Mouse (Mus musculus) left cerebral cortex, adult 8-10 months (tissue): ENCODE measurements around the gene Itgae. TPM values are rescaled to one million over a fixed set of nuclear protein-coding genes. Genes with fewer than 3 reads are reported as not detected.
"Not testable (repeated sequence)": the region's sequence is repeated elsewhere in the genome, so short reads cannot be mapped to it uniquely, and the experiment has no call there.

Source experiments
- DNase-seq, 2 experiments: peaks; one replicate each; pipeline ENCODE4 v3.0.0; 2022; ENCODE audit warnings: low spot score in 2 of 2
- total RNA-seq, 4 experiments: library from RNA; stranded (reverse); gene quantifications; 2 replicates each; pipeline ENCODE4 v1.2.4; 2022

Gene Itgae
- total RNA-seq, 4 experiments from 2014 or later, result 0.18 to 0.37 (median 0.29) TPM

DNA sequence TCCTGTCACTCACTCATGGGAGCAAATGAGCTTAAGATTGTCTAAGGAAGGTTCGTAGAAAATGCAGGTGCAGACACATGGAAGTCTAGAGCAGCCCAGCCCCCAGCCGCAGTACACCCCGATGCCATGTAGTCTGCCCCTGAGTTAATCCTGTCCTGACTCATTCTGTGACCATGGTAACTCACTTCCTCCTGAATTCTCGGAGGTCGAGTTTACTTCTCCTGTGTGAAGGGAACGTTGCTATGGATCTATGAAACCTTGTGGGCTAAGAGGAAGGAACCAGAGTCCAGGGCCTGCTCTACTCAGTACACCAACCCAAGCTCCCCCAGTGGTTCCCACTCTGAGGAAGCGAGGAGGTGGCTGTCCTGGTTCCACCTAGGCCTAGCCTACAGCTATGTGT lies 2.5 kb downstream of the Itgae start:
- no peak for DNase-seq

DNA sequence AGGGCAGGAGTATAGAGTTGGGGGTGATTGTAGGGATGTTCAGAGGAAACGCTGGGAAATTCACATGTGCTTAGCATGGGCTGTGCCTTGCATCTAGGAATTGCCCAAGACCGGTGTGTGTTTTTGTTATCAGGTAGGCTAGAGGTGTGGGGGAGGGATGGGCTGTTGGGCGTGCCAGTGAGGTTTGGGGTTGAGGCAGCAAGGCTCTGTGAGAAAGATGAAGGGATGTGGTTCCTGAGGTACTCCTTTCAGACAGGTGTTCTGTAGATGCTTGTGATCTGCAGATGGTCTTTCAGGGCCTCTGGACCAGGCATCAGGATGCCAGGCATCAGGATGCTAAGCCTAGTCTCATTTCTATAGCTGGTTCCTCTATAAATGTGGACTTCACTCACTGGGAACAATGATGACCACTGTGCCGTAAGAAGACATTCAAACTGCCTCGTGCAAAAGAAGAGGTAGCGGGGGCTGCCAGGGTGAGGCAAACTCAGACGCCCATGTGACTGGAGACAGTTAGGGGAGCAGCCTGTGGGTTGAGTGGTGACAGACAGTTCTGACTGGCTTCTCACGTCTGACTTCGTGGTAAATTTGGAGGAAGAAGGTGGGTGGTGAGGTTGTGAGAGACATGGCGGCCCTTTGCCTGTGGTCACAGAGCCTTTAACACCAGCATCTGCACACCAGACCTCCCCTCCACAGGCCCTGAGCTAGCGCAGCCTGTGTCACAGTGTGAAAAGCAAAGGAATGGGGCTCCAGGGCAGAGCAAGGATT lies 4.0 kb downstream of the Itgae start:
- DNase-seq, result no peak

DNA sequence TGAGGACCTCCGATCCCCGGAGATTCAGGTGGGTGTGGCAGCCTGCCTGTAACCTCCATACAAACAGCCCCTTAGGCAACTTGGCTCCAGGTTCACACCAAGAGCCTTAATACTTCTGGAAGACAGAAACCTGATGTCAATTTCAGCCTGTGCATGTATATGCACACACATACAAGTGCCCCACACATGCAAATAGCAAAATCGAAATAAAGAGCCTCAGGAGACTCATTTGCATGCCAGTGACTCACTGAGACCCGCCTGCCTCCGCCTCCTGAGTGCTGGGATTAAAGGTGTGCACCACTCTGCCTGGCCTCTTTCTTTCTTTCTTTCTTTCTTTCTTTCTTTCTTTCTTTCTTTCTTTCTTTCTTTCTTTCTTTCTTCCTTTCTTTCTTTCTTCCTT lies 8.5 kb downstream of the Itgae start:
- DNase-seq, result no peak

DNA sequence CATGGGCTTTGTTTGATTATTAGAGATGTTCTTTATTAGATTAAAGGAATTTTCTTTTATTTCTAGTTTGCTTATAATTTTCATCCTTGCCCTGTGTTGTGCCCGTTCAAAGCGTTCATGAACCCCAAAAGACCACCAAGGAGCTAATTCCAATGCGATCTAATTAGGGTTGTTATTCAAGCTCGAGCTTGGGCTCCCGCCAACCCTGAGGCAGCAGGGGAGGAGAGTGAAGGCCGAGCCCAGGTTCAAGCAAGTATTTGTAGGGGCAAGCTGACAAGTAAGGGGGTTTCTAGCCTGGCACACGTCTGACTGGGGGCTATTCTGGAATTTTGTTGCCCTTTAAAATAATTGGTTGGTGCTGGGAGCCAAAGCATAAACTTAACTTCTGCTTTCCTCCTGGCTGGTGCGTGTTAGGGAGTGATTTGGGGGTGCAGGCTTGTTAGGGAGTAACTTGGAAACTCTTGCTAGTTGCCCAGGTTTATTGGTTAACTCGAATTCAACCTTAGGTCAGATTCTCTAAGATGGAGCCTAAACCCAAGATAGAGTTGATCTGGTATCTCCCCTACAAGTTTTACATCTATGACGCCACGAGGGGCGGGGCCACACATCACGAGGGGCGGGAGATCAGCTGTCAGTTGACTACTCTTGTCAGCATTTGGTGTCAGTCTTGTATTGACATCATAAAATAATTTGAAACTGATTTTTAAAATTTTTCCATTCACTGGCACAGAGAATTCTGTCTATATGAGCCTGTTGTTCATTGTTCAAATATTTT lies 9.8 kb downstream of the Itgae start:
- DNase-seq, result no peak

DNA sequence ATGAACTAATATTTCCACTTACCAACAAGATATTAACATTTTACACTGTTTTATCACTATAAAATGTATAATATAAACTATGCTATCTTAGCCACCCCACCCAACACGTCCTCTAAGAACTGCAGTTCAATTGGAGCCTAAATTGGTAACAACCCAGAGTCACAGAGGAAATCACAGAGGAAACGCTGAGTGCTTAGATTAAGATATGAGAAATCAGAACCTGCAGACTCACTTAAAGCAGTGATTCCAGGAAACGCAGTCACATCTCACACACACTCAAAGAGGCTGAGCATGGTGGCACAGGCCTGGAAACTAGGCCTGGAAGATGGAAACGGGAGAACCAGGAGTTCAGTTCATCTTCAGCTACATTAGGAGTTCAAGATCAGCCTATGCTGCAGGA lies 10.9 kb downstream of the Itgae start:
- no peak for DNase-seq

DNA sequence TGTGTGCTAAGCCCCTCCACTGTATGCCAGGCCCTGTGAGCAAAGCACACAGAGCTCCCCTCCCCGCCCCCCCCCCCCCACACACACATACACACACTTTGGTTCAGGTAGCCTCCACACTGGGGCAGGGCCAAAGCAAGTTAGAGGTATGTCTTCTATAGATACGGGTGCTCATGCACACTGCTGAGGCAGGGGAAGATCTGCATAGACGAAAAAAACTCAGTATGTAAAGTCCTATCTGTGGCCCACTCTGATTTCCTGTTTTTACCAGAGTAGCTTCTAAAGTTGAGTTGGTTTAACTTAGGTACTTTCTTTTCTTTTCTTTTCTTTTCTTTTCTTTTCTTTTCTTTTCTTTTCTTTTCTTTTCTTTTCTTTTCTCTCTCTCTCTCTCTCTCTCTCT lies 14.9 kb downstream of the Itgae start:
- no peak for DNase-seq

DNA sequence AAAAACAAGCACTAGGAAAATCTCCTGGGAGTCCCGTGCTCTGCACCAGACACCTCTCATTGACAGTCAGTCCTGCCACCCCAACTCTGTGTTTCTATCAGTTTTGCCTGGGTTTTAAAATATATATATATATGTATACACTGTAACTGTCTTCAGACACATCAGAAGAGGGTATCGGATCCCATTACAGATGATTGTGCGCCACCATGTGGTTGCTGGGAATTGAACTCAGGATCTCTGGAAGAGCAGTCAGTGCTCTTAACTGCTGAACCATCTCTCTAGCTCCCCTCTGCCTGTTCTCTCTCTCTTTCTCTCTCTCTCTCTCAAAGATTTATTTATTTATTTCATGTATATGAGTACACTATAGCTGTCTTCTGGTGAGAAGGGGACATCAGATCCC lies 17.0 kb downstream of the Itgae start:
- DNase-seq, result not testable (repeated sequence)

DNA sequence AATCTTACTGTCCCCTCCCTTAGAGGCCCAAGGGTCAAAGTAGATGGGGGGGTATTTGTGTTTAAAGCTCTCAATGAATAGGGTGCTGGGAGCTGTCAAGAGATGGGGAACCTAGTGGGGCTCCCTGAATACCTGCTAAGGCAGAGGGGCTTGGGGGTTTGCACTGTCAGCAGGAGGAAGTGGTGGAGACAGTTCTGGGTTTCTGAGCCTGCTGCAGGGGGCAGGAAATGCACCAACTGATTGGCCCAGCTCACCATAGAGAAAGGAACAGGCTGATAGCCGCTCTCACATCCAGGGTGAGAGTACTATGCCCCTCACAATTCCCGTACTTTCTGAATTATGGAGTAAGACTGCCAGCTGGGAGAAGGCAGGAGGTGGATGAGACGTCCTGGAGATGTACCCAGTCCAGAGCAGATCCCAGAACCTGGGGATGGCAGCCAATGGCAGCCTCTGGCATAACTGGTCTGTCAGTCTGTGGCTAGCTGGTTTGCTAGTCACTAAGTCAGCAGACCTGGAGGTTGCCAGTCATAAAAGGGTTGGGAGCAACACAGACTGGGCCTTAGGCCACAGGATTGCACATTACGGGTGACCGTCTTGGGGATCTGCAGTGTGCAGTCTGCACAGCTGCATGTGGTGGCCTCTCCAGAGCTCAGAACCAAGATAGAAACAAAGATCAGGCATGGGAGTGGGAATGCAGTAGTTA lies 18.0 kb downstream of the Itgae start:
- DNase-seq, result no peak

DNA sequence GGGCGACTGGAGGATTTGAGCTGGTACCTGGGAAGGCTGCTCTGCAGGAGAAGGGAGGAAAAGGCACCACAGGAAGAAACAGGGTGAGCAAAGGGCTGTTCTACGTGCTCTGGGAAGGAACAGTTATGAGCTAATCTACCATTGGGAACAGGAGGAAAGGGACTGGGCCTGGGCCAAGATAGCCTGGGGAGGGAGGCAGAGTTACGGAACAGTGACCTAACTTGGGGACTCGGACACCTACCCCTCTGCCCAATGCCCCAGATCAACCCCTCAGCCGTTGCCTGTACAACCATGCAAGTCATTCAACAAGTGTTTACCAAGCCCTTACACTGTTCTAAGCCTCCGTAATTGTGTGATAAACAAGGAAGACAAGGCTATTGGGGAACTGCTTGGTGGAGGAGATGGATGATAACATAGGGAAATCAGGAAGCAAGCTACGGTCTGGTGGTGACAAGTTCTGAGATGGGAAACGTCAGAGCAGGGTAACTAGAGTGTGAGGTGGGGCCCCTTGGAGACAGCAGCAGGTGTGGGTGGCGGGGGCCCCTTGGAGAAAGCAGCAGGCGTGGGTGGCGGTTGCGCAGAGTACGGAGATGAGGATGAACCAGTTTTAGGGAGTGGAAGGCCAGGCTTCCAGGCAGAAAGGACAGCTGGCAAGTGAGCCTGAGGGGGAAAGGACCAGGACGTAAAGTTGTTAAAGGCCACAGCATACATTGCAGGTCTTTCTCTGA lies 18.7 kb downstream of the Itgae start:
- no peak for DNase-seq

DNA sequence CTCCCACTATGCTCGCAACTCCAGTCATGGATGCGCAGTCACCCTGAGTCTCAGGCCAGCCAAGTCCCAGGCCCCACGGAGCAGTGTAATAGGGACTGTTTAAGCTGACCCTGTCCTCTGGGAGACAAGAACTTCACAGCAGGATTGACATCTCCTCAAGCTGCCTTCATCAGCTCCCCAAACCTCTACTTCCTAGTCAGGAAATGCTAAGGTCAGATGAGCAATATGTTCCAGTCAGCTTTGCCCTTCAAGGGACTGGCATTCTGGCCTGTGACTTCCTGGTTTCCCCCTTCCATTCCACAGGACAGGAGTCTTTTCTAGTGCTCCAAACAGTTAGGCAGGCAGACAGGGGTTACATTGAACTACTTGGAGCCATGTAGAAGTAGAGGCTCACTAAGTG lies 19.6 kb downstream of the Itgae start:
- no peak for DNase-seq

DNA sequence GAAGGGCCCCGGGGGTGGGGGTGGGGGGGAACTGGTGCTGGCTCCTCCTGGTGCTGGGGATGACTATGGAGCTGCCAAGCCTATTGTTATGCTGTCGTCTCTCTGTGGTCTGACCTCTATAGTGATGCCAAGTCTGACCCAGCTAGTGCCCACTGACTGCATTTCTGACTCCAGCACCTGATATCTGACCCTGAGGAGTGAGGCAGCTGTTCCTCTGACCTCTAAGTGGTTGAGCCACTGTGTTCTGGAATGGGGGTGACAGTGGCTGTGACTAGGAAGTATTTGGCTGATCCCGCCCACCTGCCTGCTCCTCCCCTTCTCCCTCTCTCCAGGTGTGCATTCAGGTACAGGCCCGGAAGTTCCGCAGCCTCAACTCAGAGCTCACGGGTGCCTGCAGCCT lies 21.0 kb downstream of the Itgae start:
- DNase-seq, result no peak

DNA sequence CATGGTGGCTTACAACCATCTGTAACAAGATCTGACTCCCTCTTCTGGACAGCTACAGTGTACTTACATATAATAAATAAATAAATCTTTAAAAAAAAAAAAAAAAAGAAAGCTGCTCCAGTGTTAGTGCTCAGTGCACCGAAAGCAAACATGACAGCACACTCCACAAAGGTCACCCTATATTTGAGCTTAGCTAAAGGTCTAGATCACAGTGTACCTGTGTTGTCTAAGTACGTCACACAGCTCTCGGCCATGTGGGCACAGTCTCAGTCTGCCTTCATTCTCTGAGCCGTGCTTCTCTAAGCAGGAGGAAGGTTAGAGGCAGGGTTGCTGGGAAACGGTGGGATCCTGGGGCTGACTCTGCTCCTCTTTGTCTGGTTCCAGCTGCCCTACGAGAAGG lies 36.1 kb downstream of the Itgae start:
- DNase-seq, result no peak

DNA sequence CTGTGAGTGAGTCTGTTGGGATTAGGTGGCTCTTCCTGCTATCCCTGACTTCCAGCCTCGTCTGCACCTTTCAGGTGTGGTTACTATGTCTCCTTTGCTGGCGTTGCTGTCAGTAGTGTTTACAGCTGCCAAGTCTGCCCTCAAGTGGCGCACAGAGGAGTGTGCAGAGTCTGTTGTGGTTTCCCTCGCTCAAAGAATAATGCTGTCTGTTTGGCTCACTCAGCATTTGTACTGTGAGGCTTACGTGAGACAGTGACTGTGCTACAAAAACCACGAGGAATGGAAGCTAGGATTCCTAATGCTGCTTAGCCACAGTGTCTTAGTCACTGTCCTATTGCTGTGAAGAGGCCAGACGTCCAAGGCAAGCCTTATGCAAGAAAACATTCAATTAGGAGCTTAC lies 40.6 kb downstream of the Itgae start:
- DNase-seq, result no peak

DNA sequence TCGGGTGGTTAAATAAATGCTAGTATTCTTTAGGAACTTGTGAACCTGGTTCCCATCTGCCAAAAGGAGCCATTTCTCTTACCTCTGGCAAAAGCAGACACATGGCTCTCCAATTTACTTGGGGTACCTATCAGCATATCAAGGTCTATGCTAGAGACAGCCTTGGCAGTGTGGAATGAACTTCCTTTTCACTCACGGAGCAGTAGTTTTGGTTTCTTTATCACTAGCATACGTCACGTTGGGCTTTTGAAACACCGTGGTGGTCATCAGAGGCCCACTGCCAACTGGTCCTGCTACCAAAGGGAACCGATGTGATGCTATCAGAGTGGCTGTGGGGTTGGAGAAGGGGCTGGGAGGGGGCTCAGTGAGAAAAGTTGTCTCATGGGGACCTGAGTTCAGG lies 42.6 kb downstream of the Itgae start:
- DNase-seq, result no peak

DNA sequence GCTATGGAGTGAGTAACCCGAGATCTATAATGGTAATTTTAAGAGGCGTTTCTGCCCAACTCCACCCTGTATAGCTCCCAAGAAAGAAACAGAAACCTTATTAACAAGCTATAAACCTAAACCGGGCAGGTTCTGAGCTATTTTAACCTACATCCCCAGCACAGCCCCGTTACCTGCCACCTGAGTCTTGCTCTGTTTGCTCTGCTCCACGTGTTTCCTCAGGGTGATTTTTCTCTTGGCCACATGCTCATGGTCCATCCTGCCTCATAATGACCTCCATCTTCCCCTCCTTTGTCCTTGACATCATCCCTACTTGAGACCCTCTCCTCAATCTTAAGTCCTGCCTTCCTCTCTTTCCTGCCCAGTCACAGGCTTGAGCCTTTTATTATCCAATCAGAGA lies 43.8 kb downstream of the Itgae start:
- no peak for DNase-seq

DNA sequence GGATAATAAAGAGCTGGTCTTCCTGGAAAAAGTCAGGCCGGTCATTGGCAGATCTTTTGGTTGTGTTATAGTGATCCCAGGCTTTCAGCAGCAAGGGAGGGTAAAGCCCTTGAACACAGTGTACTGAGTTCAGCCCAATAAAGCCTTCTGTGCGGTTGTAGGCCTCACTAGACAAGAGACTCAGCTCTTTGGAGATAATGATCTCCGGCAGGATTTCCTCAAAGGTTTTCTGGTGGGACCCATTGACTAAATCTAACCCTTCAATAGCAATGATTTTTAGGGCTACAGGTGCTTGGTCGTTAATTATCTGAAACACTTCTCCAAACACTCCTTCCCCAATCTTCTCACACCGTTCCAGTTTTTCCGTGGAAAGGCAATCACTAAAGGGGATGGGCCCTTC lies 46.2 kb downstream of the Itgae start:
- no peak for DNase-seq

DNA sequence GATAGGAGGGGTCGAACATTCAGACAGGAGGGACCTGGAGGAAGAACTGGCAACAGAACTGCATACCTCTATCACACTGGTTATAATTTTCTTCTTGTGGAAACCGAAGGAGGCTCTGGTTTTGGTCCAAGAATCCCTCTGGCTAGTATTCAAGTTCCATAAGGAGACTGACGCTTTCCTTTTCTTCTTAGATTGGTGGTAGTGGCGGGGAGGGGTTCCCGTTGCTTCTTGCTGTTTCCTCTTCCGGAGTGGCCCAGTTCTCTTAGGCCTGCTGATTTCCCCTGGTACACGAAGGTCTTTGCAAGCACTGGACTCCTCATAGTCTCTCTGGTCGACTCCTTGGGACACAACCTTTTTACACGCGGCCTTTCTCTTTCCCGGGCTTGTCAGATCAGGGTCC lies 46.7 kb downstream of the Itgae start:
- DNase-seq, result no peak

DNA sequence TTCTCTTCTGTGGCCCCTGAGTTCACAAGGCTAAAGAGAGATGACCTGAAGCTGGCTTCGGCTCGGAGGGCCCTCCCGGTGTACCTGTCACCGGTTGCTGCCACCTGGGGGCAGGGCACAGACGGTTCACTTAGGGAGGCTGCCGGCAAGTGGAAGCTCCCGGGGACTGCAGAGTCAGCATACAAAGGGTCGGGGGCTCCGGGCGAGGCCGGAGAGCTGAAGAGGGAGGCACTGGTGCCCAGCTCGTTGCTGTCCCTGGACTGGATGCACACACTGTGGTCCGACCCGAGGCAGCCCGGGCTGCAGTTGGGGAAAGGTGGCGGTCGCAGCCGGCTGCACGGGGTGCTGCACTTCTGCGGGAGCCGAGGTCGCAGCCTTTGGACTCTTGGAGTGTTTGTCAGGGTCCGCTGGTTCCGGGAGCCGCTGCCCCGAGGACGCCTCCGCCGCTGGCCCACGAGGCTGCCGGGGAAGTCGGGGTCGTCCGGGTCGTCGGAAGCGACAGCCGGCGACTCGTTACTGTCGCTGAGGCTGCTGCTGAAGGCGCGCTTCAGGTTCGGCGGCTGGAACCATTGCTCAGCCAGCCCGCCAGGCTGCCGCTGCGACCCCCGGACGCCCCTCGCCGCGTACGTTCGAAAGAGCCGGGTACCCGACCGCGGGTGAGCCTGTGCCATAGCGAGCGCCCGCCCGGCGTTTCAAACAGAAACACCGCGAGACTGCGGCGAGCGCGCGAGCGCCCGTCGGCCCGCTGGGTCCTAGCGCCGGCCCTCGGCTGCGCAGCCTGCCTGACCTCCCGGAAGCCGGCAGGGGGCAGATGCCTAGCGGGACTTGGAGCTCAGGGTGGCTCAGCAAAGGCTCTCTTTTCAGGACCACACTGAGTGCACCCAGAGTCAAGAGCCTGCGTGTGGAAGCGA lies 47.5 kb downstream of the Itgae start, which contains the start of gene Haspin:
Gene Haspin, minus strand, starts transcription at position 704 of the 911 bp plus-strand sequence.
- peak; percentile 73 to 76 for DNase-seq

DNA sequence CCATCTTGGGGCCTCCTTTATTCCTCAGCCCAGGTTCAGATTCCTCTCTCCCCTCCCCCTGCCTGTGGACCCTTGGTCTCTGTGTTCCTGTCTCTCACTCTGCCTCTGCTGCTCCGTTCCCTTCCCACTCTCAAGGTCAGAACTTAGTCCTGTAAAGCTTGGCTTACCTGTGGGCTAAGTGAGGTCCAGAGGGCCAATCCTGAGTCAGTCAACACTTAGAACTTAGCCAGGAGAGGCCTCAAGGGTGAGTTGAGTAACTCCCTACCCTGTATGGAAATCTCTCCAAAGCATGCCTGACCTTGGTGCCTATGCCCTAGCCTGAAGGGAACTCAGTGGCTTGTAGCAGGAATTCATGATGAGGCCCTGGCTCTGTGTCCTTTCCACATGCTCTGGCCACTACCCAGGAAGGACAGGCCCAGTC lies 53.9 kb downstream of the Itgae start:
- no peak for DNase-seq
